Mouse (Mus musculus): ENCODE data around the gene Emc6. TPM values are rescaled to one million over a fixed set of nuclear protein-coding genes. Genes with fewer than 3 reads are reported as not detected.
A peak's percentile ranks its signal among the peaks of the same experiment; 100 is the strongest.

Gene Emc6
- polyA plus RNA-seq, 2 experiments from 2014 or later, result 42.2 to 49.5 TPM

DNA sequence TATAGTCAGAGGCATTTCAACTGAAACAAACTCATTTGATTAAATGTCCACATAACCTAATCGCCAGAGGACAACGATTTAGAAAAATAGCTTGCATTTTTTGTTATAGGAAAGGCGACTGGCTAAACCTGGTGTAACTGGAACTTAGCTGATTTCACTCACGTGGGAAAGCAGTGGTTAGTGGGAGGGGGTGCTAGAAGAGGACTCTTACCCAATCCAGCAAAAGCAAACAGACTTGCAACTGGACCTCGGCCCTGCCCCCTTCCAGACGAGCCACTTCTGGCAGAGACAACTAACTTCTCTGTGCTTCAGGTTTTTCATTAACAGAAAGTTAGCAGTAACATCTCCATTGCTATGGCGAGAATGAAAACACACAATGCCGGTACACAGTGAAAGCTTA is 1.2 kb downstream of the Emc6 start:
- ATAC-seq, result no peak

GRCm38 (mm10) chr11:73172186-73172585 is 4.7 kb downstream of the Emc6 start:
- no peak for ATAC-seq

DNA sequence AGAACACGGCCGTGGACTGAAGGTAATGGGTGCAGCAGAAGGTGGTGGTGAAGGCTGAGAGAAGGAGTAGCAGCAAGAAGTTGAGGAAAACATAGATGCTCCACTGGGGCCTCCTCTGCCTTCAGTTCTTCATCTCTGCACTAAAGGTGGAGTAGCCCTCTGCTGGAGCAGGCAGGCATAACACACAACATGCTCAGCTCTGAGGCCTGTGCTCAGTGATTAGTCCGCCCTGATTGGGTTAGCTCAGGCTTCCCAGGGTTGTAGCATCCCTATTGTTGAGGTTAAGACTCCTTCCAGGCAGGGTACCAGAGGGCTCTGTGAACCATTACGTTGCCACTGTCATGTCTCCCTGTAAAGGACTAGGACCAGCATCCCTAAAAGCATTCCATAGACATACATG is 7.6 kb downstream of the Emc6 start:
- peak; percentile 68 for ATAC-seq

GRCm38 (mm10) chr11:73168576-73168975 is 8.3 kb downstream of the Emc6 start:
- no peak for ATAC-seq

- ATAC-seq, result no peak
Observed at GRCm38 (mm10) chr11:73168071-73168470, 8.8 kb downstream of the Emc6 start.

GRCm38 (mm10) chr11:73162284-73162683 is 14.6 kb downstream of the Emc6 start:
- no peak for ATAC-seq

DNA sequence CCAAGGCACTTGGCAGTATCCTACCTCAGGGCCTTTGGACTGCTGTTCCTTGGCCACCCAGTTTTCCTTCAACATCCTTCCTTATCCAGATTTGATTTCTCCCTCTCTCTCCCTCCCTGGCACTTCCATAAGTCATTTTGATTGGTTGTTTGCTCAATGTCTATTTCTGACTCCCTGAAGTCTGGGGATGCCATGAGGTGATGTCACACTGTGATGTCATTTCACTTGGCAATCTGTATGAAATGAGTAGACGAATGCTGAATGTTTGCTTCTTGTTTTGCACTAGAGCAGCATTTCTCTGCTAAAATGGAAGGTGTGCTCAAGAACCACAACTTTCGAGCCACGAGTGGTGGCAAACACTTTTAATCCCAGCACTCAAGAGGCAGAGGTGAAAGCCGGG is 15.2 kb downstream of the Emc6 start:
- no peak for ATAC-seq

DNA sequence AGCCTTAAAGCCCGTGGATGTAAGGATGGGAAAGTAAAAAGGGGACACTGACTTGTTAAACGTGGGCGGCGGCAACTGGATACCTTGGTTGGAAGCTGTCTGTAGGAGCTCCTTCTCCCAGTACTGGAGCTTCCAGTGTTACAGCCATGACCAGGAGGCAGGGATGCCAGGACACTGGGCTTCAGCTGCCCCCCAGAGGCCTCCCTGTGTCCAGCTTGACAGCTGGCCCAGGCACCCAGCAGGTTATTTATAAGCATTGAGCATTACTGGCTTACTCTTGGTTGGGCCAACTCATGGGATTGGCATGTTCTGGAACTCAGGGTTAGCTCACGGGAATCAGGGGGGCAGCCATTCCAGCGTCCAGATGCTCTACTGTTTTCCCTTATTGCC is 16.0 kb downstream of the Emc6 start:
- ATAC-seq, result no peak

- ATAC-seq, result no peak
Observed at GRCm38 (mm10) chr11:73159957-73160810, 16.7 kb downstream of the Emc6 start, which contains the start of gene P2rx5. P2rx5 (plus strand) TSS chr11:73160421.

DNA sequence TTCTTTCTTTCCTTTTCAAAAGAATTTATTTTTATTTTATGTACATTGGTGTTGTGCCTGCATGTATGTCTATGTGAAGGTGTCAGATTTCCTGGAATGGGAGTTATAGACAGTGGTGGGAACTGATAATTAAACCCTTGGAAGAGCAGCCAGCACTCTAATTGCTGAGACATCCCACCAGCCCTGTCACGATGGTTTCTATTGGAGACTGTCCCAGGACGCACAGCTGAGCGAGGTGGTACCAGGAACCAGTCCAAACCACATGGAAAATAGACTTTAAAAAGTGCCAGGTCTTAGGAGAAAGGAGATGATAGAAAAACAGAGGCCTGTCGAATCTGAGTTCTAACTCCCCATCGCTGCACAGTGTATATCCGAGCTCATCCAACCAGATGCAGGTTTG is 21.8 kb downstream of the Emc6 start:
- no peak for ATAC-seq

GRCm38 (mm10) chr11:73148209-73148608 is 28.6 kb downstream of the Emc6 start:
- ATAC-seq, result no peak

DNA sequence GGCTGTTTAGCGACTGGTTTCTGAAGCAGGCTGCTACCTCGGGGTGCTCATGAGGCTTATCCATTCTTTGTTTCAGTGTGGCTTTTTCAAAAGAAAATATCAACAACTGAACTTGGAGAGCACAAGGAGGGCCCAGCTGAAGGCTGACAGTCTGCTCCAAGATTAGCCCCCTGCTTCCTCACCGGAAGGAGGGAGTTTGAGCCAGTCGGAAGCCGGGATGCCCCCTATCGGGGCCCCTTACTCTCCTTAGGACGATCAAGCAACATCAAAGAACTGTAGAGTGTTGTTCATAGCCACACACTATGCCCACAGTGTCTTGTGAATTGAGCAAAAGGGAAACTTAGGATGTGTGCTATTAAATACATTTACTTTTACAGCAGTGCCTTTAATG is 29.9 kb downstream of the Emc6 start:
- ATAC-seq, result no peak

DNA sequence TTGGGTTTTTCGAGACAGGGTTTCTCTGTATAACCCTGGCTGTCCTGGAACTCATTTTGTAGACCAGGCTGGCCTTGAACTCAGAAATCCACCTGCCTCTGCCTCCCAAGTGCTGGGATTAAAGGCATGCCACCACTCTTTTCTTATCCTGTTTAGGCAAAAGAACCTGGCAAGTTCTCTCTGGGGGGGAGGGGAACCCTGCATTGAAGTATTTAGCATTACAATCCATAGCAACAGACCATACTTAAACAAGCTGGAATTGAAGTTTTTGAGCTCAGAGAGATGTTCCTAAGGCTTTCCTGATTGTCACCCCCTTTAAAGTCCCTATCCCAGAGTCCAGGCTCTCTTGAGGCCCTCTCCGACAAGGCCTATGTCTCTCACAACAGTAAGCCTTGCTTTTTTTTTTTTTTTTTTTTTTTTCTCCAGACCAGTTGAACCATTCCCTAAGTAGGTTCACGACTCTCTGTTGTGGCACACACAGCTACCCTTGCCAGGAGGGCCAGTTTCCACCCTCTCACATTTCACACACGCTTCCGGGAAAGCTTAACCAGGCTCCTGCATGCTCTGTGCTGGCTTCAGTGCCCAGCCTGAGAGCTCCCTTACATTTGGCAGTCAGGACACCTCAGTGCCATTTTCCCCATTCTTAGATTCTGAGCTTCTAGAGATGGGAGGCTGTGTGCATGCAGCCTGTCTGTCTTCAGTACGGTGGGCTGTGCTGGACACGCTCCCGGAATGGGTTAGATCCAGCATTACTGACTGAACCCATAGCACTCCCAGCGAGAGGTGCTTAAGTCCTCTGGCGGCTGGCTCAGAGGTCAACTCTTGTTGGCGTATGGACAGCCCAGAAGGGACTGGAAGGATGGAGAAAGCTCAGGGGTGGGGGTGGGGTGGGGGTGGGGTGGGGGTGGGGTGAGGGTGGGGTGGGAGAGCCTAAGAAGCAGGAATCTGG is 30.5 kb downstream of the Emc6 start:
- ATAC-seq, result no peak

DNA sequence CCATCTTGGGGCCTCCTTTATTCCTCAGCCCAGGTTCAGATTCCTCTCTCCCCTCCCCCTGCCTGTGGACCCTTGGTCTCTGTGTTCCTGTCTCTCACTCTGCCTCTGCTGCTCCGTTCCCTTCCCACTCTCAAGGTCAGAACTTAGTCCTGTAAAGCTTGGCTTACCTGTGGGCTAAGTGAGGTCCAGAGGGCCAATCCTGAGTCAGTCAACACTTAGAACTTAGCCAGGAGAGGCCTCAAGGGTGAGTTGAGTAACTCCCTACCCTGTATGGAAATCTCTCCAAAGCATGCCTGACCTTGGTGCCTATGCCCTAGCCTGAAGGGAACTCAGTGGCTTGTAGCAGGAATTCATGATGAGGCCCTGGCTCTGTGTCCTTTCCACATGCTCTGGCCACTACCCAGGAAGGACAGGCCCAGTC is 32.6 kb downstream of the Emc6 start:
- no peak for ATAC-seq

GRCm38 (mm10) chr11:73137591-73138501 is 39.0 kb downstream of the Emc6 start, which contains the start of gene Haspin:
Haspin (minus strand) TSS chr11:73138294.
- ATAC-seq, result peak; percentile 91

DNA sequence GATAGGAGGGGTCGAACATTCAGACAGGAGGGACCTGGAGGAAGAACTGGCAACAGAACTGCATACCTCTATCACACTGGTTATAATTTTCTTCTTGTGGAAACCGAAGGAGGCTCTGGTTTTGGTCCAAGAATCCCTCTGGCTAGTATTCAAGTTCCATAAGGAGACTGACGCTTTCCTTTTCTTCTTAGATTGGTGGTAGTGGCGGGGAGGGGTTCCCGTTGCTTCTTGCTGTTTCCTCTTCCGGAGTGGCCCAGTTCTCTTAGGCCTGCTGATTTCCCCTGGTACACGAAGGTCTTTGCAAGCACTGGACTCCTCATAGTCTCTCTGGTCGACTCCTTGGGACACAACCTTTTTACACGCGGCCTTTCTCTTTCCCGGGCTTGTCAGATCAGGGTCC is 39.7 kb downstream of the Emc6 start:
- ATAC-seq, result no peak

GRCm38 (mm10) chr11:73136587-73136986 is 40.2 kb downstream of the Emc6 start:
- no peak for ATAC-seq

- ATAC-seq, result no peak
Observed at GRCm38 (mm10) chr11:73134222-73134621, 42.6 kb downstream of the Emc6 start.

DNA sequence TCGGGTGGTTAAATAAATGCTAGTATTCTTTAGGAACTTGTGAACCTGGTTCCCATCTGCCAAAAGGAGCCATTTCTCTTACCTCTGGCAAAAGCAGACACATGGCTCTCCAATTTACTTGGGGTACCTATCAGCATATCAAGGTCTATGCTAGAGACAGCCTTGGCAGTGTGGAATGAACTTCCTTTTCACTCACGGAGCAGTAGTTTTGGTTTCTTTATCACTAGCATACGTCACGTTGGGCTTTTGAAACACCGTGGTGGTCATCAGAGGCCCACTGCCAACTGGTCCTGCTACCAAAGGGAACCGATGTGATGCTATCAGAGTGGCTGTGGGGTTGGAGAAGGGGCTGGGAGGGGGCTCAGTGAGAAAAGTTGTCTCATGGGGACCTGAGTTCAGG is 43.8 kb downstream of the Emc6 start:
- peak; percentile 33 for ATAC-seq

DNA sequence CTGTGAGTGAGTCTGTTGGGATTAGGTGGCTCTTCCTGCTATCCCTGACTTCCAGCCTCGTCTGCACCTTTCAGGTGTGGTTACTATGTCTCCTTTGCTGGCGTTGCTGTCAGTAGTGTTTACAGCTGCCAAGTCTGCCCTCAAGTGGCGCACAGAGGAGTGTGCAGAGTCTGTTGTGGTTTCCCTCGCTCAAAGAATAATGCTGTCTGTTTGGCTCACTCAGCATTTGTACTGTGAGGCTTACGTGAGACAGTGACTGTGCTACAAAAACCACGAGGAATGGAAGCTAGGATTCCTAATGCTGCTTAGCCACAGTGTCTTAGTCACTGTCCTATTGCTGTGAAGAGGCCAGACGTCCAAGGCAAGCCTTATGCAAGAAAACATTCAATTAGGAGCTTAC is 45.8 kb downstream of the Emc6 start:
- ATAC-seq, result peak; percentile 92

- no peak for ATAC-seq
Observed at GRCm38 (mm10) chr11:73126495-73126894, 50.3 kb downstream of the Emc6 start.

All from CD4-positive, CD25-positive, alpha-beta regulatory T cell, adult 4 months (primary cell).